Mouse (Mus musculus): ENCODE results near the gene Bcl2l10. TPM values are rescaled to one million over a fixed set of nuclear protein-coding genes. Genes with fewer than 3 reads are reported as not detected.

Gene Bcl2l10
- polyA plus RNA-seq, 1 experiment from 2014 or later = not detected

DNA sequence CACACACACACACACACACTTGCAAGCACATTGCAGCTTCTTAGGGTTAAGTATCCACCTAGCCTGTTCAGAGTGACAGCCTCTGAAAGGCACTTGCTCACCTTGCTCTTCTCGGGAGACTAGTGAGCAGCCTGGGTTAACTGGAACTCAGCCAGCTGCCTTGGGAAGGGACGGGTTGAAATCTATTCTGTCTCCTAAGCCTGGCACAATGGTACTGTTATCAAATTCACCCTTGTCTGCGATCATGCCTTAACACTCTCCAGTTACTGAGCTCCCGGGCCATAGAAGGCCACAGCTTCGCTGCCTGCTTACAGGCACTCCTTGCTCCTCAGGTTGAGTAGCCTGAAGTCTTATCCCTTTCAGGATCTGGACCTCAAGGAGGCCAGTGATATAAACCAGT, 53.1 kb downstream of the Bcl2l10 start:
- no peak for DNase-seq (ENCODE audit: low spot score)
- Histone ChIP-seq H3K27ac (ENCODE audit: low read depth) (no peak overlapping the region), H3K4me3 (ENCODE audit: low read depth, low read length) (no peak overlapping the region), H3K9ac (ENCODE audit: low read length) (no peak overlapping the region), H3K27me3 (replicated peaks; ENCODE audit: control insufficient read depth, insufficient read depth, low read length) (no peaks in the 10 kb centered on the region), H3K9me3 (ENCODE audit: control insufficient read depth, low read length) (no peaks in the 10 kb centered on the region), H3K36me3 (ENCODE audit: control insufficient read depth, insufficient read depth, low read length) (peaks cover 28% of the 10 kb centered on the region), H3K4me1 (replicated peaks; ENCODE audit: control insufficient read depth, insufficient read depth, low read length) (peaks cover 19% of the 10 kb centered on the region), H3K4me2 (ENCODE audit: low read length) (no peak overlapping the region)
- ATAC-seq (replicated peaks; ENCODE audit: low FRiP score, low TSS enrichment, low read depth) = no peak
- 60% methylated on average over 5 of the region's 5 CpGs for WGBS

Other genes with a start within 250 kb of the Bcl2l10 start
- gene Myo5c, start 115.7 kb upstream of the Bcl2l10 start, polyA plus RNA-seq (2014; fragmentation: Nextera tagmentation; extraction: Ambion mirVana) = 5.2 and 6.5 TPM in 2 replicates
- 25.5 and 26.8 TPM in 2 replicates for gene Gnb5, start 41.5 kb upstream of the Bcl2l10 start, polyA plus RNA-seq (2014; fragmentation: Nextera tagmentation; extraction: Ambion mirVana)
- 66.3 and 73.1 TPM in 2 replicates for gene Mapk6, start 62.2 kb downstream of the Bcl2l10 start, polyA plus RNA-seq (2014; fragmentation: Nextera tagmentation; extraction: Ambion mirVana)
- gene Leo1, start 93.8 kb downstream of the Bcl2l10 start, polyA plus RNA-seq (2014; fragmentation: Nextera tagmentation; extraction: Ambion mirVana) = 35.1 and 35.3 TPM in 2 replicates
- gene Tmod3, start 211.9 kb downstream of the Bcl2l10 start, polyA plus RNA-seq (2014; fragmentation: Nextera tagmentation; extraction: Ambion mirVana) = 89.2 and 92.5 TPM in 2 replicates

Data from intestine, embryonic 14.5 days (tissue).